Mouse (Mus musculus): ENCODE measurements around the gene Ftsj1. TPM values are rescaled to one million over a fixed set of nuclear protein-coding genes. Genes with fewer than 3 reads are reported as not detected.
A peak's percentile ranks its signal among the peaks of the same experiment; 100 is the strongest.

The Ftsj1 gene
- 10 to 100 TPM; 24.2 to 25.0 TPM for total RNA-seq (2021)
- long read RNA-seq, experiment 1, transcript Ftsj1-203 (13 exons, 1,656 nt): major isoform, 24 of 32 reads
- long read RNA-seq, experiment 1, partial matches to known transcripts: 3 of 32 reads
- long read RNA-seq, experiment 1, other reads (novel, unspliced or antisense): 1 of 32 reads
- long read RNA-seq, experiment 2, transcript Ftsj1-201 (13 exons, 3,425 nt): minor isoform, 7 of 22 reads
- long read RNA-seq, experiment 2, transcript Ftsj1-203 (13 exons, 1,656 nt): major isoform, 11 of 22 reads
- long read RNA-seq, experiment 2, partial matches to known transcripts: 4 of 22 reads
- long read RNA-seq, experiment 2, other reads (novel, unspliced or antisense): 0 of 22 reads

DNA sequence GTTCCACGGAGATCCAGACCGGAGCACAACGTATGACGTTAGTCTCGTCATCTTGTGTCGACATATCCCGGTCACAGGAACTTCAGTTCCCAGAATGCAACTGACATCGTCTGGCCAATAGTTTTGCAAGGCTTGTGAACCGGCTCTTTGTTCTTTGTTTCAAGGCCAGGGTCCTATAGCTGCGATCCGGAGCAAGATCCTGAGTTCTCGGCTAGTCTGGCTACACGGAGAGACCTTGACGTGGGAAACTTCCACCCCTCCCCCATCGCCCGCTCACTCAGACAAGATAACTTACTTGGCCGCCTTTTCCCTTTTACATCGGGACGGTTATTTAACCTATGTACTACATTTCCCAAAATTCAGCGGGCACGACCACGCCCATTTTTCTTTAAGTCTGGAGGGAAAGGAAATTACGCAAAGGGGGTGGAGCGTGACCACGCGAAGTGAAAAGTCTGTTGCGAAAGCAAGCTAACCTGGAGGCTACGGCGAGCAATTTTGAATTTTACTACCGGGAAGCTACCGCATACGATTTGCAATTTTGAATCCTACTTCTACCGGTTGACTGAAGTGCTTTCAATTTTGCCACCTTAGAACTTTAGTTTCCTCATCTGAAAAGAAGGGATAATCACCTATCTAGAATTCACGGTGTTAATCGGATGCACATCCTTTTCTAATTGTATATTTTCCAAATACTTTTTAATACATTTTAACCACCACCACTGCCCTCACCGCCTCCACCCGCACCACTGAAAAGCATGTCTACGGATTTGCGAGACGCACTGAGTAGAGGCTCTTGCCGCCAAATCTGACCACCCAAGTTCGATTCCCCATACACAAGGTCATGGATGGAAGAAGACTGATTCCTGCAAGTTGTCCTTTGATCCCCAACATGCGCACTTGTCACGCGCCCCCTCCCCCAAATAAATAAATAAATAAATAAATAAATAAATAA lies at the start of gene Ftsj1:
Gene Ftsj1 (minus strand): TSS at position 73 of the 952 bp plus-strand sequence.
- peak; percentile 67 to 78 for DNase-seq (ENCODE audit: low spot score in 2 of 2)

DNA sequence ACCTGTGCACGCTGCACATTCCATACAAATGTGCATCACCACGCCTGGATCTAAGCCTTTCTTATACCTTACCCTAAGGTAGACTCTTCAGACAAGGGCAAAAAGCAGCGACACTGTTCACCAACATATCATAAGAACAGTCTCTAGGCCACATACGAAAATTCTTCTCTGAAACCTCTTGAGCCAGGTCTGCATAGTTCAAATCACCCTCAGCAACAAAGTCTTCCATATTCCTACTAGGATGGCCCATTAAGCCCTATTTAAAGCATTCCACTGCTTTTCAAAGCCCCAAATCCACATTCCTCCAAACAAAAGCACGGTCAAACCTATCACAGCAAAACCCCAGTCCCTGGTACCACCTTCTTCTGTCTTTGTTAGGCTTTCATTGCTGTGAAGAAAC lies 36.4 kb upstream of the Ftsj1 start:
- DNase-seq (ENCODE audit: low spot score in 2 of 2): no peak

DNA sequence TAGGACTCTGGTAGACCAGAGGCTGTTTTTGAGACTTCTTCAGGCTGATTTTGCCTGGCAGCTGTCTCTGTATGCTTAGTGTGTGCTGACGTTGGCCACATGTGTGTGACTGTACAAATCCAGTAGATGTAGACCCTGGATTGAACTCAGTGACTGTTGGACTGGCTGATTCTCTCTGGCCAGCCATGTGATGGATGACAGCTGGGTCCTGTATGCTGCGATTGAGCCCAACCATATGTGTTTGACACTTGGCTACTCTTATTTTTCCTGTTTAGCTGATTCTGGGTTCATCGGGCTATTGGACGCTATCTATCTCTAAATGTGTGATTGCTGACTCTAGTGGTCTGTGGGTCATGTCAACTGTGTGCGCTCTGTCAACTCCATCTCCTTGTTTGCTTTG lies 21.9 kb upstream of the Ftsj1 start:
- no peak for DNase-seq (ENCODE audit: low spot score in 2 of 2)

DNA sequence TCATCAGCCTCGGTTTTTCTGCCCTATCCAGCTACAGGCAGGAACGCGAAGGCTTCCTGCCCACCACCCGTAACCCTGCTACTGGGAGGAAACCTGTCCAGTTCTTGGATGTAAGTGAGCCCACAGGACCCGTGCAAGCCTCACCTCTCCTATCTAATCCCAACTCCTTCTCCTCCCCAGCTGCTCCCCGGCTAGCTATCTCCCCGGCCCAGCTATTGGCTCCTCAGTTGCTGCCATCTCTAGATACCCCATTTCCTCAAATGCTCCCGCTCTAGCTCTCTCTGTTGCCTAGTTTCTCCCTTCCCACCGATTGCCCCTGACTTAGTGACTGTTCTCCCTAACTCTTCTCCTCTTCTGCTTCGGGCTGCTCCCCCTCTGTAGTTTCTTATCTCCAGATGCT lies 19.8 kb upstream of the Ftsj1 start:
- no peak for DNase-seq (ENCODE audit: low spot score in 2 of 2)

DNA sequence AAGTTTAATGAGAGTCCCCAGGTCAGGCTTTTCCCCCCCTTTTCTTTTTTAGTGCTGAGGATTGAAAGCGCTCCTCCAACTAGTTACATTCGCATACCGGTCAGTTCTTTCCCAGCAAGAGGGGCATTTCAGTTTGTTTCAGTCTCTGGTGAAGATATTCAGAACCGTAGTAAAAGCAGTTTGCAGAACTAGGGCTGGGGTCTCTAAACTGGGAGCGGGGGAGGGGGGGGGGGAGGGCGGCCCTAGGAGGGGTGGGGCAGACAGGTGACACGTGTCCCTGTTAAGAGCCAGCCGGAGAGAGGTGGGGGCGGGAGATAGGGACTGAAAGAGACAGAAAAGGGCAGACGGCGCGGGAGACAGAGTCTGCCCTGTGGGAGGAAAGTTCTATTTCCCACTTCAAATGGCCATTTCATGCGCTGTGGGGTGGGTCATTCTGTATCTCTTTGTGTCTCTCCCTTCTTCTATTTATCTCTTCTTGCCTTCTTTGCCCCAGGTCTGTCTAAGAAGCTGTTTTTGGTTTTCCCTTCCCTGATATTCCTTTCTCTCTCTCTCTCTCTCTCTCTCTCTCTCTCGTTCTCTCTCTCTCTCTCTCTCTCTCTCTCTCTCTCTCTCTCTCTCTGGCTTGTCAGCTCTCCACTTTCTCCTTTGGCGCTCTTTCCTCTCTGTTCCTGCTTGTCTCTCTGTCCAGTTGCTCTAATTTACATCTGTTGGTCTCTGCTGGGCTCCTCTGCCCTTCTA lies 19.0 kb upstream of the Ftsj1 start, which contains the start of gene Slc38a5:
Gene Slc38a5 (plus strand): TSS at position 51 of the 738 bp plus-strand sequence.
- DNase-seq (ENCODE audit: low spot score in 2 of 2): no peak

DNA sequence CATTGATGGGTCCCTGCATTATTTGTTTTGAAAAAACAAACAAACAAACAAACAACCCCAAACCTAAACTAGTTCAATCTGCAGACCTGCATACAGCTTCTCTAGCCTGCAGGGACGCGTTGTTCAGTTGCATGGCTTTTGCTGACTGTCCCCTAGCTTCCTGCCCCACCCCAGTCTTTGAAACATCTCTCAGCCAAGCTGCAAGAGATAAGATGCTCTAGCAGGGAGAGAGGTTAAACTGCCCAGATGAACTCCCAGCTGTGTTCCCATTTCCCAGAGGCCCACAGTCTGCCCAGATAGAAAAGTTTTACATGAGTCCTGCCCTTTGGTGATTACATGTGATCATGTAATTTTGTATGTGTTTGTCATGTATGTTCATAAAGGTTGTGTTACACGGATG lies 12.0 kb upstream of the Ftsj1 start:
- no peak for DNase-seq (ENCODE audit: low spot score in 2 of 2)

DNA sequence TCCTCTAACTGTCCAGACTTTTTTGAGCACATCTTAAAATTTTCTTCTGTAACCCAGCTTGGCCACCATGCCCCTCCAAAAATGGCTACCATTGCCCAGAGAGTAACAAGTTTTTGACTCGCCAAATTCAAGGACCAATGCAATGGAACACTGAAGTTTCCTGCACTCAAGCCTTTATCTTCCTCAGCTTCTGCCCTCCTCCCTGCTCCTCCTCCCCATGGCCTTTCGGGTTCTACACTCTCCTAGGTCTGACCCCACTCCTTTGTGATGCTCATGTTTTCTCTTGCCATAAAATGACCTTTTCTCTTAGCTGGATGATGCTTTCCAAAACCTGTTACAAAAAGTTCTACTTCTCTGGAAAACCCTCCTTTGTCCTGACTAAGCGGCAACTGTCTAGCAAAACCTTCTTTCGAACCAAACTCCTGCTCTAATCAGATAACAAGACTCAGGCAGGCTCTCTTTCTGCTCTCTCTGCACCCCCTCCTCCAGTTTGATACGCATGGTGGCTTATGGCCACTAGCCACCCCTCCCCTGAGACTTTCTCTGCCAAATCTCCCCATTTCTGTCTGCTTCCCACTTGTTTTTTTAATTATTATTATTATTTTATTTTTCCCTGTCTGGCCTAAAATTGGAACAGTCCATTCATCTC lies 11.1 kb upstream of the Ftsj1 start:
- no peak for DNase-seq (ENCODE audit: low spot score in 2 of 2)

DNA sequence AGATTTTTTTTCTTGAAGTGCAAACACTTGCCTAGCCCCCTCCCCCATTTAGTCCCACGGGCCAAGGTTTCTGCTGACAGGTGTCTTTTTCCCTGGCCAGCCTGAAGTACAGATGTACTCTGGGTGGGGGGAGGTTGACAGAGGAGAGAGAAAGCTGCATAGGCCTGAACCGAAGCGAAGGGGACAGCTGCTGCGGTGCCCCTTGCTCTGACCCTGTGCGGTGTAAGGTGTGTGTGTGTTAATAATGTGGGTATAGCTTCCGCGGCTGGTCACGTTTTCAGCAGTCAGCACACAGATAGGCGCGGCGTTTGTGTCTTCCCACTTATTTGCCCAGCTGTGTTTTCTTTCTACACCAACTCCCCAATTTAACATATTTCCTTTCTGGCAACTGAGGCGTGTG lies 7.3 kb upstream of the Ftsj1 start:
- DNase-seq (ENCODE audit: low spot score in 2 of 2): no peak

DNA sequence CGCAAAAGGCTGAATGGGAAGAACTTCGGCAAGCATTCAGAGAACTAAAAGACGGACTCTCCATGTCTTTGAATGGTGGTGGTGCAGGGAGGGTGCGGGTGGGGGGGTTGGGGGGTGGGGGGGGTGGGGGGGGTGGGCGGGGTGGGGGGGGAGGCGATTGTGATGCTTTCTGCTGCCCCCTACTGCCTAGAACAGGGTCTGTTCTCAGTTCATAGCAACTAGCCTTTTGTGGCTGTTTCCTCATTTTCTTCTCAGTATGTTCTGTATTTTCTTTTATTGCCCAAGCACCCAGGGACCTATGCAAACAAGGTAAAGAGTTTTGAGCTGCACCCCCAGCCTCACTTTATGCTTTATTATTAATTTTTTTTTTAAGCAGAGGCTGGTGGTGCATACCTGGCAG lies 3.6 kb upstream of the Ftsj1 start:
- no peak for DNase-seq (ENCODE audit: low spot score in 2 of 2)

DNA sequence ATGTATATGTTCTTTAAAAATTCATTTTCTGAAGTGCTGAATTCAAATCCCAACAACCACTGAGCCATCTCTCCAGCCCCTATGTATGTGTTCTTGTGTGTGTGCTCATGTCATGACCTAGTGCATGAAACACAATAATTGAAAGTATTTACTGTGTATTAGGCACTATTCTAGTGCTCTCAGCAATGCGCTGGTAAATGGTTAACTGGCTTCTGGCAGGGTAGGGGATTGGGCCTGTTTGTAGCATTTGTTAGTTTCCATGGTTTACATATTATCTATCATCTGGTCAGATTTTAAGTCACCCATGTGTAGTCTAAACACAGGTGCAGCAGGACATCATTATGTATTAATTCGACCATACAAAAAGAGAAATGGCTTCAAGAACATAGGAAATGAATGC lies 1.5 kb upstream of the Ftsj1 start:
- no peak for DNase-seq (ENCODE audit: low spot score in 2 of 2)

DNA sequence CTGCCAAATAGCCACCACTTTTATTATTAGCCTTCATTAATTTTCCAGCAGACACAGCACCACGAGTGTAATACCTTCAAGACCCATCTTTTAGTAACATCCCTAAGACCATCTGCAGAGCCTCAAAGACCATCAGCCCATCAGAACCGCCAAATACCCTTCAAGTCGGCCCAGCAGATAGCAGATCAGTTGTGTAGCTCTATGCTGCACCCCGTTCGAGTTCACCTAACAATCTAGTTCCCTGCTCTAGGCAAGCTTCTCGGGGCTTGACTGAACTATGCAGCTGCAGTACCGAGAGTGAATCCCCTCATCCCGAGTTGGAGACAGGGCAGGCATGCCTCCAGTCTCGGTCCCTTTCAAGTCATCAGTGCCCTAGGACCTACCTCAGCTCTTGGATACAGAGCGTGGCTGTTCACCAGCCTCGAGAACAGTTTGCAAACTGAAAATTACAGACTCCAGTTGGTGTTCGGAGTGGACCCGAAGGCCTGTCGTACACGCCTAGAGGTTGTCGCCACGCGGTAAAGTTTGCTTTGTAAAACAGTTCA lies 345 bp downstream of the Ftsj1 start:
- no peak for DNase-seq (ENCODE audit: low spot score in 2 of 2)

DNA sequence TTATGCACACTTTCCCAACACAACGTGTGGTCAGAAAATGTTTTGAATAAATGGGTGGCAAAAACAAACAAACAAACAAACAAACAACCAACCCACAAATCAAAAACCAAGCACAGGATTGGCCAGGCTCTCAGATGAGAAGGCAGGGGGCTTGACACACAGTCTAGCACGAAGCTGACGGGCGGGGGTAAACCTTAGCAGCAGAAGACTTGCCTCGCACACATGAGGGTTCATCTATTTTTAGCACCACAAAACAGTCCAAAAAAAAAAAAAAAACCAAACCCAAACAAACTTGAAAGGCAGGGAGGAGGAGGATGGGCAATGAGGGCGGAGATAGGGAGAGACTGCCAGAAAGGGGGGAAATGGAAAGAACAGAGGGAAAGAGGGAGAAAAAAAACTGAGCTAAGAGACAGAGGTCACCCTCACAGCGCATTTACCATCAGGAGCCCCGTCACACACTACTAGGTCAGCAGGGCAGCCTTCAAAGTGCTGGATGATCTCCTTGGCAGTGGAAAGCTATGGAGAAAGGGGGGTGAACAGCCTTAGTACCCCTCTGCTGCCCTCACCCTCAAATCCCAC lies 3.6 kb downstream of the Ftsj1 start:
- no peak for DNase-seq (ENCODE audit: low spot score in 2 of 2)

DNA sequence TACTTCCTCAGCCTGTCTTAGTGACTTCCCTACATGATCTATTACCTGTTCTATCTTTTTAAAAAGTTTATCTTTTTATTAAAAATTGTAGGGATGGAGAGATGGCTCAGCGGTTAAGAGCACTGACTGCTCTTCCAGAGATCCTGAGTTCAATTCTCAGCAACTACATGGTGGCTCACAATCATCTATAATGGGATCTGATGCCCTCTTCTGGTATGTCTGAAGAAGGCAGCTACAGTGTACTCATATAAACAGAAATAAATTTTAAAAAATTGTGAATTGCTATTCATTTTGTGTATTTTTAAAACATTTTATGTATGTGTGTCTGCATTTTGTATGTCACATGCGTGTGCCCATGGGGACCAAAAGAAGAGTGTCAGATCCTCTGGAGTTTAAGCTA lies 4.5 kb downstream of the Ftsj1 start:
- DNase-seq (ENCODE audit: low spot score in 2 of 2): no peak

DNA sequence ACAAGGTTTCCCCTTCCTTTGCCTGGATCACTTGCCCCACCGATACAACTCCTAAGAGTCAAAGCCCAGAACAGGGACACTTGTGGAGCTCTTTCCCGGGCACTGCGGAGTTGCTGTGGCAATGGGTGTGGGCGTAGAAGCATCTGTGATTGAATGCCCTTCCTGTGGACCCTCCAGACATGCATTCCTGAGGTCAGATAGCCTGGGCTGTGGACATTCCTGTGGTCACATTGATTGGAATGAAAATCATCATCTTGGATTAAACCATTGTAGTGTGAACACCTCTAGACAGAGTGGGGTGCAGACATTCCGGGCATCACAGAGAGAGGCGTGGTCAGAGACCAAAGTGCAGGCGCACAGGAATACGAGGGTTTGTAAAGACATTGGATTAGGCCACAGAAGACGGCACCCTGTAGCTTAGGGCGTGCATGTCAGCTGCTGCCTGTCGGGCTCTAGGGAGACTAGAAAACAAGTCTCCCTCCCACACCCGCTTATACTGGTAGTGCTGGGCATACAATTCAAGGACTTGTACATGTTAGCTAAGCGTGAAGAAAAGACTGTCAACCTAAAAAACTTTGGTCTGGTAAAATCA lies 13.3 kb downstream of the Ftsj1 start:
- DNase-seq (ENCODE audit: low spot score in 2 of 2): no peak

DNA sequence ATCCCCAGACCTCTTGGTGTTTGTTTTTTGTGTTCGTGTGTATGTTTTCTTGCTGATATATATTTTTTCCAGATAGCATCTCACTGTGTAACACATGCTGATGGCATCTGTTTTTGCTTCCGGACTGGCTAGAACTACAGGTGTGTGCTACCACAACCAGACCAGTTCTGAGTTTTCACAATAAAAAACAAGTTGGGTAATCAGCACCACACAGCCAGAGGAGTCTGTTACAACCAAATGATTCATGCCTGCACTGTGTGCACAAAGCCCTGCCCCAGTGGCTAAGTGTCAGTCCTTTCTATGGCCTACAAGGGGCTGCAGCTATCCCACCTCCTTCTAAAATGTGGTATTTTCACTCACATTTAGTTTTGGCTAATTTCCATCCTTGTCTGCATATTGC lies 15.5 kb downstream of the Ftsj1 start:
- DNase-seq (ENCODE audit: low spot score in 2 of 2): no peak

DNA sequence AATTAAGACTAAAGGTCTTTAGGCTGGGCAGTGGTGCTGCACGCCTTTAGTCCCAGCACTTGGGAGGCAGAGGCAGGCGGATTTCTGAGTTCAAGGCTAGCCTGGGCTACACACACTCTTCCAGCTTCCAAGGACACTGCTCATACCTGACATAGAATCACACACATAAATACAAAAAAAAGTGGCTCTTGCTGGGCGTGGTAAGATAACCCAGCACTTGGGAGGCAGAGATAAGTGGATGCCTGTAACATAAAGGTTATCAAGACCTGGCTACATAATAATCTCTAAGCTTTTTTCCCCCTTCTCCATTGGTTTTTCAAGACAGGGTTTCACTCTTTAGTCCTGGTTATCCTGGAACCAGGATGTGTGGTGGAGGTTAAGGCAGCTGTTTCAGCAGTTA lies 18.6 kb downstream of the Ftsj1 start:
- DNase-seq (ENCODE audit: low spot score in 2 of 2): no peak

DNA sequence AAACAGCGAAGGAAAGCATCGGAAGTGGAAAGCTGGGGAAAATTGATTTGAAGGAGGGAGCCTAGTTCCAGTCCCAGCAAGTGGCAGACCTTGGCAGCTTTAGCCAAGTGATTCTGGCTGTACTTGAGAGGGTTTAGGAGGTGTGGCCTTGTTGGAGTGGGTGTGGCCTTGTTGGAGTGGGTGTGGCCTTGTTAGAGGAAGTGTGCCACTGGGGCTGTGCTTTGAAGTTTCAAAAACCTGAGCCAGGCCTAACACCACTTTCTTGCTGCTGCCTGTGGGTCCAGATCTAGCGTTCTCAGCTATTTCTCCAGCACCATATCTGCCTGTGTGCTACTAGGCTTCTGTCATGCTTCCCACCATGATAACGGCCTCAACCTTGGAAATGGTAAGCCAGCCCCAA lies 21.9 kb downstream of the Ftsj1 start:
- DNase-seq (ENCODE audit: low spot score in 2 of 2): no peak

DNA sequence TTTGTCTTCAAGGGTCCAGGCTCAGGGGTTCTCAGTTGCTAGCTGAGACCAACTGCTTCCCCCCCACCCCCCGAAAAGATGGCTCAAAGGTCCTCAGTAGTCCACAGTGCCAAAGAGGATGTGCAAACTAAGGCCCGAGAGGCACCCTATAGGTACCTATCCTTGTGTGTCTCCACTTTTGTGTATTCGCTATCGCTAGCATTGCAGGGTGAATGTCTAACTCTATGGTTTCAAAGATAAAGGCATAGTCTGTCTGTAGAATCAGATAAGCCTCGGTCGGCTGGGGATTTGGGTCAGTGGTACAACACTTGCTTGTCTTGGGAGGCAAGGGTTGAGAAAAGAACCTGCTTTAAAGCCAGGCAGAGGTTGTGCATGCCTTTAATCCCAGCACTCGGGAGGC lies 28.7 kb downstream of the Ftsj1 start:
- no peak for DNase-seq (ENCODE audit: low spot score in 2 of 2)

DNA sequence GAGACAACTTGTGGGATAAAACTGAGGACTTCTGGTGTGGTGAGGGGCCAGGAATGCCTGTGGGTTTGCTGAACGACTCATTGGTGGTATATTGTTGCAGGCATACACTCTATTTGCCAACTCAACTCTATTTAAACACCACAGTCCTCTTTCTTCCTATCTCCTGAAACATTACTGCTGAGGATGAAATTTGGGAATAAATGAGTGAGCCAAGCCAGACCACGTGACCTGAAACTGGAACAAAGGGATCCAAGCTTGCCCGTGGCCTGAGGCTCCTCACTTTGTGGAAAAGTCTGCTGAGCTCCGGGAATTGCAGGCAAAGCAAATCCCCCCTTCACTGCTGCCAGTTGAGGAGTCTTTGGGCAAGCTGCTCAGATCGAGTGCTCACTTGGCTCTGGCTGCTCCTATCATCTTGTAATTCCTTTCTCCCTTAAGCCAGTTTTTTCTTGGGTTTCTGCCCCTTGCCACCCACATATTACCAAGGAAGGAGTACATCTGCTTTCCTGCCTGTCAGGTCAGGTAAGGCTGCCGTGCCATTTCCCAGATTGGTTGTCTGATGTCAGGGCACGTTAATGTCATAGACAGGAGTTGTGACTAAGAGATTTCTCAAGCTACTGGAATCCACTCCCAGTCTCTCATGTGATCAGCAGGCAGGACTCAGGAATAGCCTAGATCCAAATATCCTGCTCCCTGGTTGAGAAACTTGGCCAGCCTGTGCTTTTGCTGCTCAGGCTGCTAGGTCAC lies 29.4 kb downstream of the Ftsj1 start:
- DNase-seq (ENCODE audit: low spot score in 2 of 2): peak; percentile 12 to 15

Data from left cerebral cortex, adult 18-20 months (tissue).